Mouse (Mus musculus): Measurements from ENCODE around the gene Pum1. TPM values are rescaled to one million over a fixed set of nuclear protein-coding genes. Genes with fewer than 3 reads are reported as not detected.

Gene Pum1
- total and polyA plus RNA-seq, 2 experiments from 2014 or later = 84.6 to 85.6 TPM

DNA sequence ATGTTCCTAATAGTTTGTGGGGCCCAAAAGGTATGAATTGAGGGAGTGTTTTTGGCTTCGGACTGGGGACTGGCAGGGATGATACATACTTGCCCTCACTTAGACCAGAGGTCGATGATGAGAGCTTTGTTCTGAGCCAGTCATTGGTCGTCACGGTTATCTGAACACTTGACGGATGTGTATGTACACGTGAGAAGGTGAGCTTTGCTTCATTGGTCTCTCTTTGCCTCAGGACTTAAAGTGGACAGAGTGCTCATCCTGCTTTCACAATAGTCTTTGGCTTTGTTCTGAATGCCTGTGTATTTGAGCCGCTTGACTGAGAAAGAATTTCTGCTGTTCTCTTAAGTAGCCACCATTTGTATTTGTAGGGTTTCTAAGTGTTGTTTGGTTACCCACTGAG is 86.4 kb downstream of the Pum1 start:
- Histone ChIP-seq H3K27me3 (ENCODE audit: insufficient read depth, low read length) (no peaks in the 10 kb centered on the region), H3K4me3 (ENCODE audit: low read depth, low read length) (no peak overlapping the region), H3K9me3 (ENCODE audit: low read length) (no peaks in the 10 kb centered on the region), H3K36me3 (ENCODE audit: insufficient read depth) (peaks cover 71% of the 10 kb centered on the region), H3K4me2 (ENCODE audit: low read depth) (no peak overlapping the region), H3K27ac (ENCODE audit: low read depth, low read length) (no peak overlapping the region), H3K9ac (no peak overlapping the region), H3K4me1 (ENCODE audit: insufficient read depth) (no peaks in the 10 kb centered on the region)
- 85% methylated on average over 7 of the region's 7 CpGs for WGBS
- TF ChIP-seq CTCF (IDR thresholded peaks at IDR 0.05; ENCODE audit: low read depth) = no peak
- DNase-seq (no peak), ATAC-seq (no peak)

GRCm38 (mm10) chr4:130751966-130752365 is 88.8 kb downstream of the Pum1 start:
- ATAC-seq = no peak
- H3K27me3 ChIP-seq (ENCODE audit: insufficient read depth, low read length) = no peaks in the 10 kb centered on the region
- no peak for TF ChIP-seq CTCF (IDR thresholded peaks at IDR 0.05; ENCODE audit: low read depth)
- no peak overlapping the region for H3K27ac ChIP-seq (ENCODE audit: low read depth, low read length)
- no peak overlapping the region for H3K9ac ChIP-seq
- no peaks in the 10 kb centered on the region for H3K9me3 ChIP-seq (ENCODE audit: low read length)
- no peak overlapping the region for H3K4me3 ChIP-seq (ENCODE audit: low read depth, low read length)
- H3K4me2 ChIP-seq (ENCODE audit: low read depth) = no peak overlapping the region
- no peaks in the 10 kb centered on the region for H3K4me1 ChIP-seq (ENCODE audit: insufficient read depth)
- H3K36me3 ChIP-seq (ENCODE audit: insufficient read depth) = peaks cover 67% of the 10 kb centered on the region
- WGBS = 82% methylated on average over 2 of the region's 2 CpGs
- no peak for DNase-seq

- WGBS = 77% methylated on average over 7 of the region's 7 CpGs
These were observed 89.5 kb downstream of the Pum1 start for GRCm38 (mm10) chr4:130752591-130752990.

GRCm38 (mm10) chr4:130753755-130754154 is 90.6 kb downstream of the Pum1 start:
- Histone ChIP-seq H3K36me3 (ENCODE audit: insufficient read depth) (peaks cover 54% of the 10 kb centered on the region), H3K4me3 (ENCODE audit: low read depth, low read length) (no peak overlapping the region)

More at GRCm38 (mm10) chr4:130752591-130752990, 89.5 kb downstream of the Pum1 start:
- H3K27me3 ChIP-seq (ENCODE audit: insufficient read depth, low read length) = no peaks in the 10 kb centered on the region
- H3K4me1 ChIP-seq (ENCODE audit: insufficient read depth) = no peaks in the 10 kb centered on the region
- TF ChIP-seq CTCF (IDR thresholded peaks at IDR 0.05; ENCODE audit: low read depth) = no peak
- H3K4me3 ChIP-seq (ENCODE audit: low read depth, low read length) = no peak overlapping the region
- DNase-seq (no peak), ATAC-seq (no peak)
- no peak overlapping the region for H3K4me2 ChIP-seq (ENCODE audit: low read depth)
- no peak overlapping the region for H3K27ac ChIP-seq (ENCODE audit: low read depth, low read length)
- H3K36me3 ChIP-seq (ENCODE audit: insufficient read depth) = peaks cover 61% of the 10 kb centered on the region
- H3K9ac ChIP-seq = no peak overlapping the region
- no peaks in the 10 kb centered on the region for H3K9me3 ChIP-seq (ENCODE audit: low read length)

DNA sequence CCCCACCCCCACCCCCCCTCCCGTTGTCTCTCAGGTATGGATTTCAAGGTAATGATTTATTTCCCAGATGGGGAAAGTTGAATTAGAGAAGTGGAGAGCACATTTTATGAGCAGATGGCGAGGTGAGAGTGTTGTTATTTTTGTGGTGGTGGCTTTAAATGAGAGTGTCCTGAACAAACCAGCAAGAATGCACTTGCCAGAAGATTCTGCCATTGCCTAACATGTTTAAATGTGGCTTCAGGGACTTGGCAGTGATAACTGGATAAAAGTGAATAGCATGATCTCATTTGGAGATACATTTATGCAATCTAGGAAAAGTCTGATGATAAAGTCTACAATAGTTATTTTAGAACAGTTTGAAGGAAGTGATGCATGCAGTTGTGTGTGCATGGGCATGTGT is 91.7 kb downstream of the Pum1 start:
- Histone ChIP-seq H3K27me3 (ENCODE audit: insufficient read depth, low read length) (no peaks in the 10 kb centered on the region), H3K27ac (ENCODE audit: low read depth, low read length) (no peak overlapping the region), H3K36me3 (ENCODE audit: insufficient read depth) (peaks cover 58% of the 10 kb centered on the region), H3K4me1 (ENCODE audit: insufficient read depth) (no peaks in the 10 kb centered on the region), H3K4me3 (ENCODE audit: low read depth, low read length) (no peak overlapping the region), H3K4me2 (ENCODE audit: low read depth) (no peak overlapping the region), H3K9ac (no peak overlapping the region), H3K9me3 (ENCODE audit: low read length) (no peaks in the 10 kb centered on the region)
- TF ChIP-seq CTCF (IDR thresholded peaks at IDR 0.05; ENCODE audit: low read depth) = no peak
- ATAC-seq = no peak
- WGBS = 90% methylated on average over 2 of the region's 2 CpGs
- DNase-seq = no peak

More at GRCm38 (mm10) chr4:130753755-130754154, 90.6 kb downstream of the Pum1 start:
- H3K9me3 ChIP-seq (ENCODE audit: low read length) = no peaks in the 10 kb centered on the region
- H3K4me1 ChIP-seq (ENCODE audit: insufficient read depth) = no peaks in the 10 kb centered on the region
- 74% methylated on average over 5 of the region's 5 CpGs for WGBS
- no peaks in the 10 kb centered on the region for H3K27me3 ChIP-seq (ENCODE audit: insufficient read depth, low read length)
- no peak overlapping the region for H3K27ac ChIP-seq (ENCODE audit: low read depth, low read length)
- no peak overlapping the region for H3K9ac ChIP-seq
- ATAC-seq = no peak
- H3K4me2 ChIP-seq (ENCODE audit: low read depth) = no peak overlapping the region
- TF ChIP-seq CTCF (IDR thresholded peaks at IDR 0.05; ENCODE audit: low read depth) = no peak
- DNase-seq = no peak

DNA sequence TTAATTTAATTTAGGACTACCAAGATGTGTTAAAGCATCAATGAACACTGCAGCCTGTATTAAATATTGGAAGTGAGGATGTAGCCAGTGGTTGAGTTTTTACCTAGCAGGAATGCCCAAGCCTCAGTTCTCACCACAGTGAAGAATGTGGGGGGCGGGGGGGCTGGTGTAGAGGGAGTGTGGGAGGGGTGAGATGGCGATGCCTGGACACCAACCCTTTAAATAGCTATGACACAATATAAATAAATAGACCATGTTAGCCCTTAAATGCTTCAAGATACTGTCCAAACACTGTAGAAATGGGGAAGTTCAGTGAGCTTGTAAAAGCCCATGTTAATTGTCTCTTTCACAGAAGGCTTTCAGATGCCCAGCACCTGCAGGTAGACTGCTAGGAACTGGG is 96.8 kb downstream of the Pum1 start:
- H3K4me2 ChIP-seq (ENCODE audit: low read depth) = no peak overlapping the region
- H3K27ac ChIP-seq (ENCODE audit: low read depth, low read length) = no peak overlapping the region
- no peak overlapping the region for H3K4me3 ChIP-seq (ENCODE audit: low read depth, low read length)
- H3K27me3 ChIP-seq (ENCODE audit: insufficient read depth, low read length) = no peaks in the 10 kb centered on the region
- no peaks in the 10 kb centered on the region for H3K4me1 ChIP-seq (ENCODE audit: insufficient read depth)
- H3K9ac ChIP-seq = no peak overlapping the region
- TF ChIP-seq CTCF (IDR thresholded peaks at IDR 0.05; ENCODE audit: low read depth) = no peak
- H3K9me3 ChIP-seq (ENCODE audit: low read length) = no peaks in the 10 kb centered on the region
- H3K36me3 ChIP-seq (ENCODE audit: insufficient read depth) = peaks cover 51% of the 10 kb centered on the region
- ATAC-seq (no peak), DNase-seq (no peak)
- 93% methylated on average over 2 of the region's 2 CpGs for WGBS

GRCm38 (mm10) chr4:130761809-130762208 is 98.7 kb downstream of the Pum1 start:
- ATAC-seq (no peak), DNase-seq (no peak)
- Histone ChIP-seq H3K4me1 (ENCODE audit: insufficient read depth) (no peaks in the 10 kb centered on the region), H3K9ac (no peak overlapping the region), H3K4me2 (ENCODE audit: low read depth) (no peak overlapping the region), H3K27ac (ENCODE audit: low read depth, low read length) (no peak overlapping the region), H3K27me3 (ENCODE audit: insufficient read depth, low read length) (no peaks in the 10 kb centered on the region), H3K9me3 (ENCODE audit: low read length) (no peaks in the 10 kb centered on the region), H3K36me3 (ENCODE audit: insufficient read depth) (peaks cover 60% of the 10 kb centered on the region), H3K4me3 (ENCODE audit: low read depth, low read length) (no peak overlapping the region)
- TF ChIP-seq CTCF (IDR thresholded peaks at IDR 0.05; ENCODE audit: low read depth) = no peak
- WGBS = 84% methylated on average over 5 of the region's 5 CpGs
